Mouse (Mus musculus): Measurements from ENCODE around the gene Hsd17b12. TPM values are rescaled to one million over a fixed set of nuclear protein-coding genes. Genes with fewer than 3 reads are reported as not detected.

Gene Hsd17b12
- polyA plus RNA-seq (2014; fragmentation: Nextera tagmentation; extraction: Ambion mirVana) = 104 and 114 TPM in 2 replicates

DNA sequence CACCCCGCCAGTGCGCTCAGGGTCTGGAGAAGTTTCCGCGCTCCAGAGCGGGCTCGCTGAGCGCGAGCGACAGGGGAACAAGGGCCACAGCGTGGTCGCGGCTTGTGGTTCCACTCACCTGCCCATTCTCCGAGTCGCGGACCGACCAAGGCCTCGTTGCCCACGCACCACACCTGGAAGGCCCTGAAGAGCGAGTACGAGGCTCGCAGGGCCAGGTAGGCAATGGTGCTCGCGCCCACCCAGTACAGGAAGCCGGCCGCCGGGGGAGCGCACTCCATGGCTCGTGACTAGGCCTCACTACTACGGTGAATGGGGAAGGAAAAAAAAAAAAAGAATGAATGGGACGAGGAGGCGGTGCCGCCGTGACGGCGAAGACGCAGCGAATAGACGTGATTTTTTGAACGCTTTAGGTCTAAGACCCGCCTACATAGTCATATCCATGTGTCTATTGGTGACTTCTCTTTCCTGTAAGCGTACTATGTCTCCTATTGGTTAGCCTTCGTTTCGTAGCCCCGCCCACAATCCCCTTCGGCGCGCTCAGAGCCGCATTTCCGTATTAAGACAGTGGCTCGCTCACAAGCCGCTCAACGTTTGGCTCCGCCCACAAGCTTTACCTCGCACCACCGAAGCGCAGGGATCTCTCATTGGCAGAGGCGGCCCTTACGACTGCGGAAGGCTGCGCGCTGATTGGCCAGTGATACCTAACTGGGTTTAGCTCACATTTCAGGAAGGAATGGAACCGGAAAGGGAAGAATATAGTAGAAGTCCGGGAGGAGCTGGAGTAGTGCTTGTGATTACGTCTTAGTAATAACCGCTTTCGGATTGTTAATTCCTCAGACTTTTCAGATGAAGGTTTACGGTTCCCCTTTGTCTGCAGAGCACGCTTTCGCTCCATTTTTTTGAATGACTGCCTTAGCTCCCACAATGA is at the start of gene Hsd17b12:
Gene Hsd17b12, minus strand, starts transcription at position 373 of the 928 bp plus-strand sequence.
- WGBS = under 1% methylated on average over 69 of the region's 69 CpGs

DNA sequence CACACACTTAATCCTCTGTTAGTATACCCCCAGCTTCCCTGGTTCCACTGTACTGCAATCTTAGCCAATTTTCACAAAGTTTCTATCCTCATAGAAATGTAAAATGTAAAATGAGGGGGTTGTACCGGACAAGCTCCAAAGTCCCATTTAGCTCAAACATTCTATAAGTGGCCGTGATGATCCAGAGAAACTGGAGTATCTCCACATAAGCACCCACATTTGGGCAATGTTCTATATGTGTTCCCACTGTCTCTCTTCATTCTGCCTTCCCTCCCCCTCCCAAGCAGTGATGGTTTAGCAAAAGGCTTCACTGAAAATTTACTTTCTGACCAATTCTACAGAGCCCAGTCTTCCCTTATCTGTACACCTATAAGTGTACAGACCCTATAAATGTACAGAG is 27.1 kb upstream of the Hsd17b12 start:
- DNase-seq (ENCODE audit: low spot score) = no peak
- no peak overlapping the region for H3K27ac ChIP-seq (replicated peaks; ENCODE audit: low read depth, low read length)
- WGBS = 79% methylated on average over 2 of the region's 2 CpGs
- no peak overlapping the region for H3K4me2 ChIP-seq (ENCODE audit: low read depth, low read length)
- peaks cover 7% of the 10 kb centered on the region; the same call in 1 of the 2 replicates for H3K27me3 ChIP-seq (replicated peaks; ENCODE audit: control insufficient read depth, insufficient read depth, low read length)
- no peak overlapping the region for H3K9ac ChIP-seq (ENCODE audit: low read depth, low read length)
- H3K4me3 ChIP-seq (ENCODE audit: low read depth, low read length) = no peak overlapping the region
- no peaks in the 10 kb centered on the region for H3K36me3 ChIP-seq (ENCODE audit: control insufficient read depth, insufficient read depth, low read length)
- no peaks in the 10 kb centered on the region for H3K4me1 ChIP-seq (ENCODE audit: control insufficient read depth, insufficient read depth, low read length)
- H3K9me3 ChIP-seq (ENCODE audit: control insufficient read depth, low read length) = no peaks in the 10 kb centered on the region
- no peak for ATAC-seq (ENCODE audit: low read depth)

More for the DNA sequence above, at the start of gene Hsd17b12:
- Histone ChIP-seq H3K4me2 (ENCODE audit: low read depth, low read length) (peak within 1 kb of the TSS; percentile 63), H3K9ac (ENCODE audit: low read depth, low read length) (peak within 1 kb of the TSS; percentile 96), H3K4me3 (ENCODE audit: low read depth, low read length) (peak within 1 kb of the TSS; percentile 94), H3K27me3 (replicated peaks; ENCODE audit: control insufficient read depth, insufficient read depth, low read length) (no peaks in the 10 kb centered on the region), H3K27ac (replicated peaks; ENCODE audit: low read depth, low read length) (peak within 1 kb of the TSS; percentile 94), H3K36me3 (ENCODE audit: control insufficient read depth, insufficient read depth, low read length) (no peaks in the 10 kb centered on the region), H3K9me3 (ENCODE audit: control insufficient read depth, low read length) (no peaks in the 10 kb centered on the region), H3K4me1 (ENCODE audit: control insufficient read depth, insufficient read depth, low read length) (peaks cover 5% of the 10 kb centered on the region; the same call in 1 of the 2 replicates)
- DNase-seq (ENCODE audit: low spot score) (peak; percentile 100), ATAC-seq (ENCODE audit: low read depth) (peak; percentile 99)

DNA sequence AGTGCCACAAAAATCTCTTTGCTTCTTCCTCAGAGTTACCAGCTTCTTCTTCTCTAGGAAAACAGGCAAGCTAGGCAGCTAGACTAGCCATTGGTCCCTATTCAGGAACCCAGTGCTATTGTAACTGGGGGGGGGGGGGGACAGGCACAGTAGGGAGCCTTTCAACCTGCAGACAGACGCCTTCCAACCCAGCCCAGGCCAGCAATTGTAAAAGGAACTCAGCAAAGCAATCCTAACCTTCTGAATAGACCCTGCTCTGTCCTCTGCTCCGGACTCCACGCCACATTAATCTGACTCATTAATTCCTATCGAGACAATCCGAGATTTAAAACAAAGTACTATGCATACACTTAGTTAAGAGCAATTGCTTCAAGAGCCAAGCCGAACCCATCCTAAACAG is 26.4 kb upstream of the Hsd17b12 start:
- H3K27me3 ChIP-seq (replicated peaks; ENCODE audit: control insufficient read depth, insufficient read depth, low read length) = peaks cover 7% of the 10 kb centered on the region; the same call in 1 of the 2 replicates
- no peaks in the 10 kb centered on the region for H3K4me1 ChIP-seq (ENCODE audit: control insufficient read depth, insufficient read depth, low read length)
- H3K27ac ChIP-seq (replicated peaks; ENCODE audit: low read depth, low read length) = no peak overlapping the region
- no peak overlapping the region for H3K9ac ChIP-seq (ENCODE audit: low read depth, low read length)
- 14% methylated on average over 6 of the region's 6 CpGs for WGBS
- DNase-seq (ENCODE audit: low spot score) (no peak), ATAC-seq (ENCODE audit: low read depth) (no peak)
- no peaks in the 10 kb centered on the region for H3K9me3 ChIP-seq (ENCODE audit: control insufficient read depth, low read length)
- no peak overlapping the region for H3K4me2 ChIP-seq (ENCODE audit: low read depth, low read length)
- no peak overlapping the region for H3K4me3 ChIP-seq (ENCODE audit: low read depth, low read length)
- H3K36me3 ChIP-seq (ENCODE audit: control insufficient read depth, insufficient read depth, low read length) = no peaks in the 10 kb centered on the region

- Histone ChIP-seq H3K9me3 (ENCODE audit: control insufficient read depth, low read length) (no peaks in the 10 kb centered on the region), H3K27ac (replicated peaks; ENCODE audit: low read depth, low read length) (no peak overlapping the region), H3K27me3 (replicated peaks; ENCODE audit: control insufficient read depth, insufficient read depth, low read length) (peaks cover 7% of the 10 kb centered on the region; the same call in 1 of the 2 replicates), H3K9ac (ENCODE audit: low read depth, low read length) (peak overlapping the region; percentile 97; the same call in 1 of the 2 replicates), H3K36me3 (ENCODE audit: control insufficient read depth, insufficient read depth, low read length) (no peaks in the 10 kb centered on the region), H3K4me2 (ENCODE audit: low read depth, low read length) (peak overlapping the region; percentile 93), H3K4me1 (ENCODE audit: control insufficient read depth, insufficient read depth, low read length) (peaks cover 9% of the 10 kb centered on the region), H3K4me3 (ENCODE audit: low read depth, low read length) (peak overlapping the region; percentile 98)
- ATAC-seq (ENCODE audit: low read depth) = 0 out of 2 replicates have a peak, but pooled peaks have one; percentile 19
- whole genome bisulfite sequencing = 0% methylated on average over 3 of the region's 3 CpGs
- DNase-seq (ENCODE audit: low spot score) = no peak
Measured at GRCm38 (mm10) chr2:94179030-94179407, 21.3 kb upstream of the Hsd17b12 start.

DNA sequence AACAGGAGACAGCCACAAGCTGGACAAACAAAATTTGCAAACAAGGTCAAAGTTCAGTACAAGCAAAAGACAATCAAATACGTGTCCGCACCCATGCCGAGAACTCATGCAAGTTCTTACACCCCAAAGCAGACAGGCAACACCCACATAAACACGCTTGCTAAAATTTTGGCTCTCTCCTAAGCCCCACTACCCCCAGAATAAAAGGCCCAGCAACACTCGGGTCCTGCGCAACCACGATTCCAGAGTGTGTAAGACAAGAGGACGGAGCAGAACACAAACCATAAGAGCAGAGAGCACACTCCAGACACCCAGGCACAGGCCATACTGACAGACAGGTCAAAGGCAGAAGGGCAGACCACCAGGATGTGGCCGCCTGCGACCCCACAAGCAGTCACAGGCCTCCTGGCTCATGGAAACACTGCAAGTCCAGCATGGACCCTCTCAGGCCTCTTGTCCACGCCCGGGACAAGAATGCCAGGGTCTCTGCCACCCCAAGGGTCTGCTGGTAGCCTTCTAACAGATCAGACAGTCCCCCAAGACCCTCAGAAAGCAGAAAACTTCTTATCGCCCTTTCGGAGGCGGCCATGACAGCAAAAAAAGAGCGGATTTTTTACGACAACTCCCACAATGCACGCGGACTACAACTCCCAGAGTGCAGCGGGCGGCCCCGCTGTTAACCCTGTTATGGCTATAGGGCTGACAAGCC is 20.7 kb upstream of the Hsd17b12 start:
- H3K27me3 ChIP-seq (replicated peaks; ENCODE audit: control insufficient read depth, insufficient read depth, low read length) = peaks cover 7% of the 10 kb centered on the region; the same call in 1 of the 2 replicates
- H3K9me3 ChIP-seq (ENCODE audit: control insufficient read depth, low read length) = no peaks in the 10 kb centered on the region
- H3K4me1 ChIP-seq (ENCODE audit: control insufficient read depth, insufficient read depth, low read length) = peaks cover 9% of the 10 kb centered on the region
- H3K4me2 ChIP-seq (ENCODE audit: low read depth, low read length) = peak overlapping the region; percentile 93
- H3K4me3 ChIP-seq (ENCODE audit: low read depth, low read length) = peak overlapping the region; percentile 98
- under 1% methylated on average over 22 of the region's 22 CpGs for WGBS
- ATAC-seq (ENCODE audit: low read depth) (peak; percentile 98), DNase-seq (ENCODE audit: low spot score) (peak; percentile 95)
- H3K9ac ChIP-seq (ENCODE audit: low read depth, low read length) = peak overlapping the region; percentile 97
- H3K27ac ChIP-seq (replicated peaks; ENCODE audit: low read depth, low read length) = peak overlapping the region; percentile 33; the same call in 1 of the 2 replicates
- H3K36me3 ChIP-seq (ENCODE audit: control insufficient read depth, insufficient read depth, low read length) = no peaks in the 10 kb centered on the region

DNA sequence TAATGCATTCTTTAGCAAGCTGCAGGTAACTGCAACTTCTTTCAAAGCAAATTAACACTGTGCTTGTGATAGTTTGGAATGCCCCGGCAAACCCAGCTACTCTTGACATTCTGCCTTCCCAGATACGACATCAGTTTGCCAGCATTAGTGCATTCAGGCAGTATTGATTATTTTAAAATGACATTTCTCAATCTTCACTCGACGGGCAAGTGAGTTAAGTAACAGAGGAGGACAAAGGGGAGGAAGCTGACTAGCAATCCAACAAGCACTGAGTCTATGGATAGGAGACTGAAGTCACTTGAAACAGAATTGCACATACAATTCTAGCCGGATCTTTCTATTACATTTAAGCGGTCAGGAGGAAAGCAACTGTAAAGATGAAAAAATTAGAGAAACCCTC is 19.5 kb upstream of the Hsd17b12 start:
- DNase-seq (ENCODE audit: low spot score) (no peak), ATAC-seq (ENCODE audit: low read depth) (no peak)
- H3K36me3 ChIP-seq (ENCODE audit: control insufficient read depth, insufficient read depth, low read length) = no peaks in the 10 kb centered on the region
- WGBS = 83% methylated on average over 6 of the region's 6 CpGs
- H3K9ac ChIP-seq (ENCODE audit: low read depth, low read length) = no peak overlapping the region
- no peaks in the 10 kb centered on the region for H3K27me3 ChIP-seq (replicated peaks; ENCODE audit: control insufficient read depth, insufficient read depth, low read length)
- peaks cover 9% of the 10 kb centered on the region for H3K4me1 ChIP-seq (ENCODE audit: control insufficient read depth, insufficient read depth, low read length)
- H3K27ac ChIP-seq (replicated peaks; ENCODE audit: low read depth, low read length) = no peak overlapping the region
- peak overlapping the region; percentile 98 for H3K4me3 ChIP-seq (ENCODE audit: low read depth, low read length)
- peak overlapping the region; percentile 93; the same call in 1 of the 2 replicates for H3K4me2 ChIP-seq (ENCODE audit: low read depth, low read length)
- no peaks in the 10 kb centered on the region for H3K9me3 ChIP-seq (ENCODE audit: control insufficient read depth, low read length)

GRCm38 (mm10) chr2:94176381-94176780 is 18.6 kb upstream of the Hsd17b12 start:
- no peak overlapping the region for H3K27ac ChIP-seq (replicated peaks; ENCODE audit: low read depth, low read length)
- H3K36me3 ChIP-seq (ENCODE audit: control insufficient read depth, insufficient read depth, low read length) = no peaks in the 10 kb centered on the region
- H3K4me2 ChIP-seq (ENCODE audit: low read depth, low read length) = no peak overlapping the region
- H3K9me3 ChIP-seq (ENCODE audit: control insufficient read depth, low read length) = no peaks in the 10 kb centered on the region
- no peak overlapping the region for H3K9ac ChIP-seq (ENCODE audit: low read depth, low read length)
- H3K27me3 ChIP-seq (replicated peaks; ENCODE audit: control insufficient read depth, insufficient read depth, low read length) = no peaks in the 10 kb centered on the region
- DNase-seq (ENCODE audit: low spot score) = no peak
- peaks cover 9% of the 10 kb centered on the region for H3K4me1 ChIP-seq (ENCODE audit: control insufficient read depth, insufficient read depth, low read length)
- no peak for ATAC-seq (ENCODE audit: low read depth)
- 91% methylated on average over 3 of the region's 3 CpGs for WGBS
- H3K4me3 ChIP-seq (ENCODE audit: low read depth, low read length) = no peak overlapping the region

DNA sequence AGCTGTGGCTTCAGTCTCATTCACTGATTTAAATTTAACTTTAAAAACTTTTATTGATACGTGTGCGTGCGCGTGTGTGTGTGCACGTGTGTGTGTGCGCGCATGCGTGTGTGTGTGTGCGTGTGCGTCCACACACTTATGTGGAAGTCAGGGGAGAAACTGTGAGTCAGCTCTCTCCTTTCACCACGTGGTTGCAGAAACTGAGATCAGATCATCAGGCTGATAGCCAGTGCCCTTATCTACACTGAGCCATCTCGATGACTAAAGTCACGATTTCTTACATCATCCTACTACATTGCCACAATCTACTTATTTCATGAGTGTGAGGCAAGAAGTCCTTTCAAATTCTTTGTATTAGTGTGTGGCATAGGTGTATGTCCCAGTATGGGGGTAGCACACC is 15.8 kb upstream of the Hsd17b12 start:
- Histone ChIP-seq H3K4me1 (ENCODE audit: control insufficient read depth, insufficient read depth, low read length) (peaks cover 9% of the 10 kb centered on the region), H3K9me3 (ENCODE audit: control insufficient read depth, low read length) (no peaks in the 10 kb centered on the region), H3K36me3 (ENCODE audit: control insufficient read depth, insufficient read depth, low read length) (no peaks in the 10 kb centered on the region), H3K9ac (ENCODE audit: low read depth, low read length) (no peak overlapping the region), H3K27me3 (replicated peaks; ENCODE audit: control insufficient read depth, insufficient read depth, low read length) (no peaks in the 10 kb centered on the region), H3K27ac (replicated peaks; ENCODE audit: low read depth, low read length) (no peak overlapping the region), H3K4me2 (ENCODE audit: low read depth, low read length) (no peak overlapping the region), H3K4me3 (ENCODE audit: low read depth, low read length) (no peak overlapping the region)
- DNase-seq (ENCODE audit: low spot score) (no peak), ATAC-seq (ENCODE audit: low read depth) (no peak)
- WGBS = 88% methylated on average over 13 of the region's 13 CpGs
